Mouse (Mus musculus) CD4-positive helper T cell, adult 2 months (primary cell): ENCODE data around the gene Drap1.
"Not testable (repeated sequence)": the region's sequence is repeated elsewhere in the genome, so short reads cannot be mapped to it uniquely, and the experiment has no call there.

Experiments used
- DNase-seq: peaks from one replicate; pipeline ENCODE4 v3.0.0-alpha.2; 2012; ENCODE audit warnings: low read depth, missing footprints, low spot score

The Drap1 gene

DNA sequence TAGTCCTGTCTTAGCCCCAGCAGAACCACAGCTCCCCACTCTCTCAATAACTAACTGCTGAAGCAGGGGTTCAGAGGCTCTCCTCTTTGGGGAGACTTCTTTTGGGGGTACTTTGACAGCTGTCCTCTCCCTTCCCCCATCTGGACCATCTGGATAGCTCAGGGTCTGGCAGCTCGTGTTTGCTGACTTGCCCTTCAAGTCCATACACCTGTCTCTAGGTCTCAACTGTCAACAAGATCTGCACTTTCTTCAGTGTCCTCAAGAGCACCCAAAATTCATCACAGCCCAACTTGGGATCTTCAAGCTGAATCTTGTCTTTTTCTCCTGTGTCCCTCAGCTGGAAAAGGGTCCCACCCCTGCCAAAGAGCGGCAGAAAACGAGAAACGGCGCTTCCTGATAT, 3.0 kb downstream of the Drap1 start:
- DNase-seq, result no peak

DNA sequence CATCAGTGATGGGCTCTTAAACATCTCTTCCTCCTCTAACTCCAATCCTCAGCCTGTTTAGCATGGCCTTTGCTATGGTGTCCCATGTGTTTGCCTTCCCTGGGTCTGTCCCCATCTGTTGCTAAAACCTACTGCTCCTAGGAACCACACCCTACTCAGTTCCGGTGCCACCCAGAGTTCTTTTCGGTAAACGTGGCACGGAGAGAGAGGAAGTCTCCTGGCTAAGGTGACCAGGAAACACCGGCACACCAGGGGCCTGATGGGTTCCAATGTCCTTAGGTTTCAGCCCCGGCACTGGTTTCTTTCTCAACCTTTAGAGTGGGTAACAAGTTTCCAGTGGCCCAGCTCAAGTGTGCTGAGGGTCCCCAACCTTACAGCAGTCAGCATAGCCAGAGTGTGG, 4.2 kb downstream of the Drap1 start:
- DNase-seq, result no peak

DNA sequence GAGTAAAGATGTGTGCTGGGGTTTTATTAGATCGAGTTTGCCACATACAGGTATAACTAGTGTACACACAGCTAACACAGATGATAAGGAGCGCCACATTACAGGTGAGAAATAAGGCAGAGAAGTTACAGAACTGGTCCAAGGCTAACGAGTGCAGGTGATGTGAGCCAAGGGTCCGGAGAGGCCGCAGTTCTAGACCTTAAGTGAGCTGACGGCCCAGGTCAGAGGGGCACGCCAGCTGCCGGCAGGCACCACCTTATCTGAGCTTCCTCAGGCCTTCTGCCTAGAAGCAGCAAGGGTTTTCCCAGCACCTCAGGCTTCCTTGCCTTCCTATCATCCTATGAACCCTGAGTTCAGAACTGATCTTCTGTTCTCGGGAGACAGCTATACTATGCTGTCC, 5.1 kb downstream of the Drap1 start:
- no peak for DNase-seq

DNA sequence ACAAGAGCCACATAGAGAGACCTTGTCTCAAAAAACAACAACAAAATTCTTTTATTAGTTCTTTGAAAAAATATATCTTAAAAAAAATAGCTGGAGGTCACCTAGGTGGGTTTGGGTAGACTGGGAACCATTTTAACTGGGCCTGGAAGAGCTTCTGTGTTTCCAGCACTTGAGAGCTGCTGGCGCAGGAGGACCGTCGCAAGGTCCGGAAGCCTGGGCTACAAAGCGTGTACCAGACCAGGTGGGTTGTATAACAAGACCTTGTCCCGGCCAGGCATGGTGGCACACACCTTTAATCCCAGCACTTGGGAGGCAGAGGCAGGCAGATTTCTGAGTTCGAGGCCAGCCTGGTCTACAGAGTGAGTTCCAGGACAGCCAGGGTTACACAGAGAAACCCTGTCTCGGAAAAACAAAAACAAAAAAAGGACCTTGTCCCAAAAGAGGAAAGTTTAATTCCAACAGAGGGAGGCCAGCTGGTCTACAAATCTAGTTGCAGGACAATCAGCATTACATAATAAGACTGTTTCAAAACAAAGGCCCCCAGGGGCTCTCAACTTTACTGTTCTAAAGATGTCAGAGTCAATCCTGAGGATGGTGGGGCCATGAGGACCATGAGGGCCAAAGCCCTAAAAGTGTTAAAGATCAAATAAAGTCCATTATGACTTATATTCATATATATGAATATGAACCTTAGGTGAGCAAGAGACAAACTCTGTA, 5.9 kb downstream of the Drap1 start:
- DNase-seq, result no peak

DNA sequence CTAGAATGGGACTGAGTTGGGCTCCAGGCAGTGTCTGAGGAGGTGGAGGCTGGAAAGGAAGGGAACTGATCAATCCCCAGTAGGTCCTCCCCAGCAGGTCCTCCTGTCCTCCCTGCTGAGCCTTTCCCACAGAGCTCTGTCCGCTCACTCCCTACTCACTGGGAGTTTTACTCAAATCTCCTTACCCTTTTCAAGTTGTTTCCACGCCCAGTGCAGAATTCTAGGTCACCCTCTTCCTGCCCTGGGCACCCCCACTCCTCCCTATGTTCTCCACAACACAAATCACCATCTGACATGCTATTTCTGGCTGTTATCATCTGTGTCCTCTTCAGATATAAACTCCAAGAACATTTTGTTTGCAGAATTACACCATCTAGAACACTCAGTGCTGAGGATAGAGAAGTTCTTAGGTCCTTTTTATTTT, 10.2 kb downstream of the Drap1 start:
- DNase-seq, result no peak

DNA sequence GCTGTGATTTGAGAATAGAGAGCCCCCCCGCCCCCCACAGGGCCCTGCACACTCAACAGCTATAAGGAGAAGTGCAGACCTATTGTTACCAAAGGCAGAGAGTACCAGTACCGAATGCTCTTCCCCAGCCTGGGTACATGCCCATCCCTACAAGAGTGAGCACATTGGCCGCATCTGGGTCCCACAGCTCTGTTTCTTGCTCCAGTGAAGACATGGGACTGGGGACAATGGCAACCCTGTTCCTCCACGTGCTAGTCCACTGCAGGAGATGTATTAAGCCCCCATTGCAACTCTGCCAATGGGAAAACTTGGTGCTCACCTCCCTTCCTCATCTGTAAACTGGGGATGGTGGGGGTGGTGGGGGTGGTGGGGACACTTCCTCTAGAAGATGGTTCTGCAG, 10.9 kb downstream of the Drap1 start:
- DNase-seq, result no peak

DNA sequence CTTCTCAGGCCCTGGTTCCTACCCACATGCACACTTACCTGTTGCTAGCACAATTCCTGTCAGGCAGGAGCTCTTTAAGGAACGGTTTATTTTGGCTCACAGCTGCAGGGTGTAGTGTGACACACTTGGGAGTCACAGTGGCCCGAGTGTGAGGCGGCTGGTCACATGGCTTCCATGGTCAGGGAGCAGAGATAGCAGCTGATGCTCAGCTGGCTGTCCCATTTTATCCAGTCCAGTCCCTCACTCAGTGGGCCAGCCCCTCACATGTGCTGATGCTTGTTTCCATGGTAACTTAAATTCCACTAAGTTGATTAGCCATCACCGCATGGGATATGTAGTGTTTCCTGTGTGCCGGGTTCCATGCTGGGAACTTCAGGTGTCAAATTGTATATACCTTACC, 12.8 kb downstream of the Drap1 start:
- no peak for DNase-seq

DNA sequence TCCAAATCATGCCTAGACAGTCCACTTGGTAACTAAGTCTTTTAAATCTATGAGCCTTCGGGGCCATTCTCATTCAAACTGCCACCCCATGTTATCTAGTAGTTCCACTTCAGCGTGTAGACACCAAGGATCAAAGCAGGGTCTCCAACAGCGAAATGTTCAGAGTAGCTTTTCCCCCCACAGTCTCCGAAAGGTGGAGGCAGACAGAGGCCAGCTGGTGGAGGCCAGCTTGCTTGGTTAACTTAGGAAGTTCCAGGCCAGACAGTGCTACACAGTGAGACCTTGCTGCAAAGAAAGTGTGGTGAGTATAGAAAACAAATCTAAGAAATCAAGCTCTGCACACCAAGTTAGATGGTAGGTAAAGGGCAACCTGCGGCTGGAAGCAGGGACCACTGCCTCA, 14.1 kb downstream of the Drap1 start:
- DNase-seq, result no peak

DNA sequence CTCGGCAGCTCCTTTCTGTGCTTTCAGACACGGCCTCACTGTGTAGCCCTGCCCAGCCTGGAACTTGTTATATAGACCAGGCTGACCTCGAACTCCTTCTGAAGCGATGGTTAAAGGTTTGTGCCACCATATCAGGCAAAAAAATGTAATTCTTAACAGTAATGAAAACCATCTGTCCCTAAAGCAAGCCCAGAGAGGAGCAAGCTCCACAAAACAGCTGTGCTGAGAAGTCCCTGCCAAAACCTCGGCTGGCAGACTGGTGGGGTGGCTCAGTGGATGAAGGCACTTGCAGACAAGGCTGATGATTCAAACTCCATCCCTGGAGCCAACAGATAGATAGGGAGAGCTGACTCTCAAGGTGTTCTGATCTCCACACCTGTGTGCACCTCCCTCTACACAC, 15.7 kb downstream of the Drap1 start:
- DNase-seq, result no peak

DNA sequence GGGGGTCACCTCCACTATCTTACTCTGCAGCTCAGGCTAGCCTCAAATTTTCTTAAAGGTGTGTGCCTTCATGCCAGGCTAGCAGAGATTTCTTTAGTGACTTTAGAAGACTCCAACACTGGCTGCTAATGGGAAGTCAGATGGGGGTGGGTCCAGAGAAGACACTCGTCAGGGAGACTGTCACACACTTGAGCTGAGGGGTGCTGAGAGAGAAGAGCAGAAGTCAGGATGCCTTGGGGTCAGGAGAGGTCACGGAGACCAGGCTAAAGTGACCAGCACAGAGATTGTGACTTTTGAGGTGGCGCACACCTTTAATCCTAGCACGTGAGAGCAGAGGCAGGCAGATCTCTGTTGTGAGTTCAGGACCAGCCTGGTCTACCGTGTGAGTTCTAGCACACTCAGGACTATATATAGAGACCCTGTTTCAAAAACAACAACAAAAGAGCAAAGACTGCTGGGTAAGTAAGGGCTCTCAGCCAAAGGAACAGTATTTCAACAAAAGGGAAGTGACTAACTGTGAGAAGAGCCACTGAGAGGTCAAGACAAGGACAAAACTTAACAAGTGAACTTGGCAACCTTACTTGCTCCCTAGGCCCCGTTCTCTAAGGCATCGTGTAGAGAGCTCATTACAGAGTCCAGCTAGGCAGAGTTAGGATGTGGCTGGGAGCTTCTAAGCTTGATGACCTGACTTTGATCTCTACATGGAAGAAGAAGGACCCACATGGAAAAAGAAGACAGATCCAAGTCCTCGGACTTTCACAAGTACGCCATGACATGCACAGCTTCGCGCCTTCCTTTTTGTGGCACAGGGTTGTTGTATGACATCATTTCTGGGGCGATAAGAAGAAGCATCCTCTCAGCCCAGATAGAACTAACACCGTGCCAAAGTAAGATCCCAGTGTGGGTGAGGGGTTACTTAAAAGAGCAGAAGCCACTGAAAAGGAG, 16.4 kb downstream of the Drap1 start:
- DNase-seq, result peak; percentile 67

DNA sequence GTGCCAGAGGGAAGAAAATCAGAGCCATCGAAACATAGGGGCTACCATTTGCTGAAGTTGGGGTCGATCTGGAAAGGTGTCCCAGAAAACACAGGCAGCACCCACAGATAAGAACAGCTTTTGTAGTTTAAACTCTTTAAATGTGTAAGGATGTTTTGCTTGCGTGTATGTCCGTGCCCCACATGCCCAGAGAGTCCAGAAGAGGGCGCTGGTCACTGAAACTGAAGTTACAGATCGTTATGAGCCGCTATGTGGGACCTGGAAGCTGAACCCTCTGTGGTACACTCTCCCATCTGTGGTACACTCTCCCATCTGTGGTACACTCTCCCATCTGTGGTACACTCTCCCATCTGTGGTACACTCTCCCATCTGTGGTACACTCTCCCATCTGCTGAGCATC, 17.6 kb downstream of the Drap1 start:
- DNase-seq, result peak; percentile 88

DNA sequence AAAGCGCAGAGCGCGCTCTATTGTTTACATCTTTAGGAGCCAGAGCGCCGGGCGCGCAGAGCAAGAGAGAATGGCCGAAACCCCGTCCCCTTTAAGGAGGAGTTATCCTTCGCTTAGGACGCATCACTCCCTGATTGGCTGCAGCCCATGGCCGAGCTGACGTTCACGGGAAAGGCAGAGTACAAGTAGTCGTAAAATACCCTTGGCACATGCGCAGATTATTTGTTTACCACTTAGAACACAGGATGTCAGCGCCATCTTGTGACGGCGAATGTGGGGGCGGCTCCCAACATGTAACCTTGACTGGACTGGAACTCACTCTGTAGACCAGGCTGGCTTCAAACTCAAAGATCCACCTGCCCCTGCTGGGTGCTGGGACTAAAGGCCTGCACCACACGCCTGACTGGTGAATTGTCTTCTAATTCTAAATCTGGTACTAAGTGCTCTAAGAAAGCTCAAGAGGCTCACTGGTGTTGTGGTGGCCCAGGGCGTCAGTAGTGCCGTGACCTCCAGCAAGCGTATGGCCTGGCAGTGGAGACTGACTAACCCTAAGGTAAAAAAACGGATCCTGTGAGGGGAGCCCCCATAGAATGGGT, 18.1 kb downstream of the Drap1 start:
- DNase-seq, result peak; percentile 88

DNA sequence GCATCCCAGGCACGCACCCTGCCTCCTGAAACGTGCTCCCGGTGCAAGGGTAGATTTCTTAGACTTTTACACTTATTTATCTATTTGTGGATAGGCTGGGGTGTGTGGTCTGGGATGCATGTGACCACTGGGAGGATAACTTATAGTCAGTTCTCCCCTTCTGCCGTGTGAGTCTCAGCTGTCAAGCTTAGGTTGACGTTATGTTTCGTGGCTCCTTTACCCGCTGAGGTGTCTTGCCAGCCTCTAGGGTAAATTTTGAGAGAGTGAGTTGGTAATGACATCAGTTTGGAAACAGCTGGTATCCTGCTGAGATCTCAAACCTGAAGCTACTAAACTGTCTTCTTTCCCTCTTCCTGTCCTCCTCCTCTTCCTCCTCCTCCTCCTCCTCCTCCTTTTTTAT, 18.9 kb downstream of the Drap1 start:
- peak; percentile 84 for DNase-seq

DNA sequence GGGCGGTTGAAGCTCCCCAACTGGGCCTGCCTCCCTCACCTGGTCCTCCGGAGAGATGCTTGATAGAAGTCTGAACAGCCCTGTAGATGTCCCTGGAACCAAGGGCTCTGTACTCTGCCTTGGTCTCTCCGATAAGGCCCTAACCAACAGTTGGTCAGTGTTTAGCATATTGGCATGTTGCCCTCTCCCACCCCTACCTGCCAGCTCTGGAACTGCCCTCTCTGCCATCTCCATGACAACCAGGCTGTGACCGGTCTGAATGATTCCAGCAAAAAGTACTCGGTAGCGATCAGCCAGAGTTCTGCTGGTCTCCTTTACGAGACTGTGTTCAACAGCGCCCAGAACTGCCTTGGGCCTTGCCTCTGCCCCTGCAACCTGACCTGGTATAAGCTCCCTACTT, 22.5 kb downstream of the Drap1 start, which contains the start of gene Tsga10ip:
Tsga10ip (minus strand) TSS at position 234 of the 400 bp plus-strand sequence.
- DNase-seq, result no peak

DNA sequence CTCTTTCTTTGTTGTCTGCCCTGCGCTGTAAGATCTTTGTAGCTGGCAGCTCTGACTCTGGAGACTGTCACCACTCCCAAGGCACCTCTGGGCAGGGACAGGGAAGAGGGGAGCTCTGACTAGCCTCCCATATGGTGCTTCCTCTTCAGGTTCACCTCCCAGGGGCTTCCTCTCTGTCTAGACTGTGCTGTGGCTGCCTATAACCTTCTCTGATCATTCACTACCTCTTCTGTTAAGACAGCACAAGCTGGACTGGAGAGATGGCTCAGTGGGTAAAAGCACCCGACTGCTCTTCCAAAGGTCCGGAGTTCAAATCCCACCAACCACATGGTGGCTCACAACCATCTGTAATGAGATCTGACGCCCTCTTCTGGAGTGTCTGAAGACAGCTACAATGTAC, 23.7 kb downstream of the Drap1 start:
- not testable (repeated sequence) for DNase-seq

DNA sequence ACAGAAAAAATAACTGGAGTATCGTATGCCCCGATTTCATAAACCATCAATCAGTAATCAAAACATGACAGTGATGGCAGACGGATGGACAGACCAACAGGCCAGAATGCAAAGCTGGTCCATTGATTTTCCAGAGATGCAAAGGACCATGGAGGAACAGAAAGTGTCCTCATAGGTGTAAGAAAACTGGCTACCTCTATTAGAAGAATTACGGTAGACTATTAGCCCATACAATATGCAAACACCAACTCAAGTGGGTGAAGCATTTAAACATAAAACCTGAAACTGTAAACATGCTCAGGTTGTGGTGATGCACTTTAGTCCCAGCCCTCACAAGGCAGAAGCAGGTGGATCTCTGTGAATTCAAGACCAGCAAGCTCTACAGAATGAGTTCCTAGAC, 29.4 kb downstream of the Drap1 start:
- no peak for DNase-seq

DNA sequence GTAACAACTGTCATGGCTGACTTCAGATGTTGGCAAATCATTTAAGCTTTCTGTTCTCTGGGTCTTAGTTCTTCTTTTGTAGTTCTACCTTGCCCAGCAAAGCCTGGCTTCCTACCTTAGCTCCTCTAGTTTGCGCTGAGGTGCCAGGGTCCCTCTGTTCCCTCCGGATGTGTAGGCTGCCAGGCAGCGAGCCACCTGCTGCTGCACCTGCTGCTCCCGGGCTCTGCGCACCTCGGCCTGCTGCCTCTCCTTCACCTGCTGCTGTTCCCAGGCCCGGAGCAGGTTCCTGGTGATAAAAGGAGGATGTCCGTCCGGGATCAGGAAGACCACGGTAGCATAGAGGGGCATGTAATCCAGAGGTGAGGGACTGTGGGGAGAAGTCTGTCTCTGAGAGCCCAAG, 30.6 kb downstream of the Drap1 start:
- DNase-seq, result no peak

DNA sequence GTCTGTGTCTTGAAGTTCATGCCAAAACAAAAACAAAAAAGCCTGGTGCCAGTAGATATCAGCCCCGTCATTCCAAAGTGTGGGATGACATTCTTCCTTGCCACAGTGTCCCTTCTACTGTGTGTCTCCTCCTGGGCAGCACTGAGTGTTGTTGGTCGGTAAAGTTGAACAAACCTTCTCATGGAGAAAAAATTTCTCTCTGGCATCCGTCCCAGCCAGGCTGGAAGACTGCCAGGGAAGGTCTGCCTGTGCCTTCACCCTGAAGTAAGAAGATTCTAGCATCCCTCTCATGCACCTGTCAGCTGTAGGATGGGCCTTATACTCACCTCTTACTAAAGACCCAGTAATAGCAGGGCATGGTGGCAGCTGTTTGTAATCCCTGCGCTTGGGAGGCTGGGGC, 31.9 kb downstream of the Drap1 start:
- no peak for DNase-seq

DNA sequence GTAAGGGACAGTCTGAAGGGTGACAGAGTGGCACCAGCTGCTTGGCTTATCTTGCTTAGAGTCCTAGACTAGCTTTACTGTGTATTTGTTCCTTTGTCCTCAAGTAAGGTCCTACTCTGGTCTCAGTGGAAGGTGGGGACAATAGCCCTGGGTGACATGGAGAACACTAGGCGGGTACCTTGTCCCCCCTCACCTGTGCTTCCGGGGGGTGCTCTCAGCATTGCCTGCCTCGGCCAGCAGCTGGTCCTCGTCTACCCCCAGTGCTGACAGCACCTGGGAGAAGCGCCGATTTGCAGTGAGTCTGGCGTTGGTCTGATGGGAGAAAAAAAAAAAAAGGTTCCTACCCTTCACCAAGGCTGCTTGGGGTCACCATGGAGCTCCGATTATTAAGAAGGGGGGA, 34.4 kb downstream of the Drap1 start:
- DNase-seq, result no peak

DNA sequence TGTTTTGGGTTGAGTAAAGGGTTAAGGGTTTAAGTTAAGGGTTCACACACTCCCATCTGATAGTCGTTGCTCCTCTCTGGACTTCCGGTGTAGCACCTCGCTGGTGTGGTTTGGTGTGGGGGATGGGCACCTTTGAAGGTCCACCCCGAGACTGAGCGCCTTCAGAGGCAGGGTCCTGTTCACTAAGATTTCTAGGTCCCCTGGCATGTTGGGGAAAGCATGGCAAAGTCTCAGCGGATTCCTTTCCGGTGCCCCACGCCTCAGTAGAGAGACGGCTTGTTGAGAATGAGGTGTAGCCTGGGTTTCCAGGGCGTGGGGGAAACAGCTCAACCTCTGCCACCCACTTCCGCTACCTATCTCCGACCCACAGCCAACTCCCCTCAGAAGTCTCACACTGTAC, 35.1 kb downstream of the Drap1 start:
- DNase-seq, result peak; percentile 86

DNA sequence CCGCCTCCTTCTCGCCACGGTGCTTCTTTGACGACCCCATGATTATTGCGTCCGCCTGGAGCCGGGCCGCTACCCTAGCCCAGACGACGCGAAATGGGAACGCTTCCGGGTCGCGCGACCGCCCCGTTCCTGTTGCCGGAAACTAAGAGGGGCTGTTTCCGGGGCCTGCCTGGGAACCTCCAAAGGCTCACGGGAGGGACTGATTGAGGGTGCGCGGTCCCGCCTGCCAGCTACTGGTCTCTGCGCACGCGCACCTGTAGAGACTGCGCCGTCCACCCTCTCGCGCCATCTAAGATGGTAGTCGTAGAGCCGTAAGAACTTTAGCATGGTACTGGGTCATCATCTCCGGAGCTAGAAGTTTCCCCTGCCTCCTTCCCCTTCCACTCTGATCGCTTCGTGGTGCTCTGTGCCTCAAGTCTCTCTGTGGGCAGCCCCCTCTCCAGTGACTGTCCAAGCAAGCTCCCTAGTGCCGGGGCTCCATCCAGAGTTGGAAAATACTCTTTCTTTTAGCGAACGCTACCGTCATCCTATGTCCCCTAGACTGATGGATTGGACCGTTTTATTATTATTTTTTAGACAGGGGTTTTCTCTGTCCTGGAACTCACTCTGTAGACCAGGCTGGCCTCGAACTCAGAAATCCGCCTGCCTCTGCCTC, 36.1 kb downstream of the Drap1 start, which contains the start of gene Sart1:
Sart1 (minus strand) TSS at position 116 of the 655 bp plus-strand sequence.
- peak; percentile 97 for DNase-seq

DNA sequence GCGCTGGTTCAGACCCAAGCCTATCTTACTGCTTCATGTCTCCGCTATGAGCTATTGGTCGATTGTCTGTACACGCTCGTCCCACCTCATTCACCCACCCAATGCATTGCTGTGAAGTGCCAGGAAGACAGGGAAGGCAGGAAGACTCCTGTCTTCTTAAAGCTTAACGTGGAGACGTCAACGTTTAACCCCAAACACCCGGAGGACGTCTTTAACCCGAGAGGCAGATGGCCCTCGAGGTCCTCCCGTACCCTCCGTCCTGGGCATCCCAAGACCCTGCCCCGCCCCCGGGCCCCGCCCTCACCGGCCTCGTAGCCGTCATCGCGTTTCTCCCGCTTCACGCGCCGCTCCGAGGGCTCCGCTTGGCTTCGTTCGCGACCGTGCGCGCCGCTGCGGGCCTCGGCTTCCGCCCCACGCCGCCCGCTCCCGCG, 36.8 kb downstream of the Drap1 start:
- no peak for DNase-seq
